Mouse (Mus musculus) thymus, adult 18-20 months (tissue): ENCODE results near the gene Dmgdh.

Source experiments
- DNase-seq, 2 experiments: peaks; one replicate each; pipeline ENCODE4 v3.0.0; 2022; ENCODE audit warnings: mixed read lengths in 2 of 2

Gene Dmgdh

DNA sequence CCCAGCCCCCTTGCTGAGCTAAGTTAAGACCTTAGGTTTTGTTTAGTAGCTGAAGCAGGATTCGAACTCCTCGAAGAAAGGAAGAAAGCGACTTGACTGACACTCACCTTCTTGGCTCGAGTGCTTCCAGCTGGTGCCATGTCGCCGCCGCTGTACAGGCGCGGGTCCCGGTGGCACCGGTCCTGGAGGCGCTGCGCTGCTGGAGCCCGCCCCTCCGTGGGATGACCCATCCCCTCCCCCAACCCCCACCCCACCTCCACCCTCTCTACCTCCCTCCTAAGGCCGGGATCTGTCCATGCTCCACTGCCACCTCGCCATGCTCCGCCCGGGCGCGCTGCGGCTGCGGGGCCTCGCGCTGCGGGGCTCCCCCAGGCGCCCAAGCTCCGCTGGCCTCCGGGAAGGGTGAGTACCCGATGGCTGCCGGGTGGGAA, at the start of gene Dmgdh, which contains the start of gene Bhmt2:
Gene Dmgdh, plus strand, starts transcription at position 303 of the 431 bp plus-strand sequence.
Gene Bhmt2, minus strand, starts transcription at position 172 of the 431 bp plus-strand sequence.
- DNase-seq: no peak

DNA sequence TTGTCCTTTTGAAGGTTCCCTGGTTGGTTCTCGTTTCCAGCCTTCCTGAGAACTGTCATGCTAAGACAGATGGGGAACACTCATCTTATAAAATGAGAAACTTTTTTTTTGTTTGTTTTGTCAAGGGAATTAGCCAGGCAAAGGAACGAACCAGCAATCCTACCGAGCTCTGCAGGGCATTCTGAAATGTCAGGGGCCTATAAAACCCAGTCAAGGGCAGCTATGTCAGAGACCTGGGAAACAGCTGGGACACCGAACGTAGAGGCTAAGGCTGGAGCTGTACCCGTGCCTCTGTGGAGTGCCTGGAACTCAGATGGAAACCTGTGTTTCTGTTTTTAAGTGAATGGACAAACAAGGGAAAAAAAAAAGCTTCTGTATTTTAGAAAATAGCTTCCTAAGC, 45.4 kb upstream of the Dmgdh start:
- no peak for DNase-seq

DNA sequence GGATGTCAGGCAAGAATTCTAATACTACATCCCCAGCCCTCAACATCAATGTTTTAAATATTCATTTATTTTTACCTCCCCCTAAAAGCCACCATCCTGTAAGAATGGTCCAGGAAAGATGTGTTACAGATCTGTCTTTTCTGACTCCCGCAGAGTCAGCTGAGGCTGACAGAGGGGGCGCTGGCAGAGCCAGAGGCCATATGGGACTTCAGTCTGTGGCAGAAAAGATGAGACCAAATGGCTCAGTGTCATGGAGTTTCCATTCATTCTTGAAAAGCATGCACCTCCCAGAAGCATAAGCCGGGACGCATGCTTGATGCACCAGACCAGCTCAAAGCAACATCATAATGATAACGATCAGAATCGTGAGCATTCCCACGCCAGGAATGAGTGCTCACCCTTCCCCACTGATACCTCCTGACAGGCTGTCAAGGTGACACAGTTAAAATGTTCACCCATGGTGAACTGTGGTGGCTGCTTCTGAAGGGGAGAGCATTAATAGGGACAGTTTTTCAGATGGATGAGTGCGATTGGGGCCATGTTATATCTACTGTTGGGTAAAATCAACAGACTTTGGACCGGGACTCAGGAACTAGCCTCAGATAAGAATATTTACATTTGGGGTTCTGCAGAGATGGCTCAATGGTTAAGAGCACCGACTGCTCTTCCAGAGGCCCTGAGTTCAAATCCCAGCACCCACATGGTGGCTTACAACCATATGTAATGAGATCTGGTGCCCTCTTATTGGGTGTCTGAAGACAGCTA, 43.1 kb upstream of the Dmgdh start:
- DNase-seq: no peak

- DNase-seq: no peak
These were observed 41.3 kb upstream of the Dmgdh start for GRCm38 (mm10) chr13:93632927-93633326.

DNA sequence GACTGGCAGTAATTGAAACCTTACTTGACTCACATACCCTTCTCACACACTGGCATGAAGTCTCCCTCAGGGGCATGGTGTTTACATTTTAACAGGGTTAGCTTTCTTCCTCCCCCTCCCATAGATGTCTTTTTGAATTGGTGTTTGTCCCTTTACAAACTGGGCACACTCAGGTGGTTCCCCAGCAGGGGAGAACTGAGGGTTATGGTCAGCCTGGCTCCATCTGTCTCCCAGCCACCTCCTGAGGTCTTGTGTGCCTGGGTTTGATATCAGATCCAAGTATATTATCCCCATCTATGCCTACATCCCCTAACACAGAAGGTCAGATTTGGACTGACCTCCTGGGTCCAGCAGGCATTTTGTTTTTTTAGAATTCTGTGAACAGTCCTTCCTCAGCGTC, 37.7 kb upstream of the Dmgdh start:
- DNase-seq: no peak

DNA sequence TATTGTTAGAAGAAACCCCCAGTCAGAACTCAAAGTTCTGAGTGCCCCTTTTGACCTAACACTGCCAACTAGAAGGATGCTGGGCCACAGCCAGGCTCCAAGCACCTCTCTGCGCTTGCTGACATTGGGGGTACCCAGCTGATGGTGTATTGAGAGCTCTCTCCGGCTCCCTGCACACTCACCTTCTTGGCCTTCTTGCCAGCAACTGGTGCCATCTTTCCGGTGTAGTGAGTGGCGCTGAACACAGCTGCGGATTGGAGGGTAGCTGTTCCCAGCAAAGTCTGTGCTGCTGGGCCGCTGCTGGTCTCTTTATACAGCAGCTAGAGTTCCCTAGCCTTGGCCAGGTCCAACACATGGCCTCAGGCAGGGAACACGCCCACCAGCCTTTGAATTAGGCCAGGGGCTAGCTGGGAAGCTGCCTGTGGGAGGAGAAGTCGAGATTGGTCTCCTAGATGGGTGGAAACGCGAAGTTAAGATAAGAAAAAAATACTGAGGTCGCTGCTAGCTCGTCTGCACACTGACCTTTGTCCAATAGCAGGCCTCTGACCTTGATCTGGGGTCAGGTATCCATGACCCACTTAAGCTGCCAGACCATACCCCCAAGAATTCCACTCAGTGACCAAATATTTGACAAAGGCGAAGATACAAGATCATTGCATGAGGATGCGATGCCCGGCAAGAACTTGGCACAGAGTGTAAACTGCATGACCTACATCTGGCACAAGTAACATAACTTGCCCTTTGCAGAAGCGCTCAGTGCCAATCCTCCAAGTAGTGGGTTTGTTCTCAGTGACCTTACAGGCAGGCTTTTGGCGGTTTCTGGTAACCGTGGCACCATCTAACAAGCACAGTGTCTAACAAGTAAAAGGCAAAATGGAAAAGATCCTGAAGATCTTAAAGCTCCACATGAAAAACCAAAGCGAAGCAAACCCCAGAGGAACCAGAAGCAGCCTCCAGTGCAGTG, 36.7 kb upstream of the Dmgdh start, which contains the start of gene Bhmt:
Gene Bhmt, minus strand, starts transcription at position 680 of the 964 bp plus-strand sequence.
- no peak for DNase-seq

DNA sequence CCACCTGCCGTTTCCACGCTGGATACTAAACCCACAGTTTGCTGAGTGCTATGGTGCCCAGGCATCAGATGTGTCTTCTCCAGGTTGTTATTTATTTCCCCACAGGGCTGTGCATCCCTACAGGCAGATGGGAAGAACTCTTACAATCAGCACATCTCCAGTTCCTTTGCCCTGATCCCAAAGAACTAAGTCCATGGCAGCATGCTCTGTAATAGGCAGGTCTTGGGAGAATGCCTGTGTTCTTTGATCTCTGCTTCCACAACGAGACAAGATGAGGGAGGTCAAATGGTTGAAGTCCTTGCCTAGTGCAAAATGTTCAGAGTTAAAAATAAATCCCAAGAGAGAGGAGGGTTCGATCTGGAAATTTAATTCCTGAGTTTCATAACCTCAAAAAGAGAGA, 34.6 kb upstream of the Dmgdh start:
- DNase-seq: no peak

GRCm38 (mm10) chr13:93648387-93649130, 25.7 kb upstream of the Dmgdh start:
- DNase-seq: no peak

DNA sequence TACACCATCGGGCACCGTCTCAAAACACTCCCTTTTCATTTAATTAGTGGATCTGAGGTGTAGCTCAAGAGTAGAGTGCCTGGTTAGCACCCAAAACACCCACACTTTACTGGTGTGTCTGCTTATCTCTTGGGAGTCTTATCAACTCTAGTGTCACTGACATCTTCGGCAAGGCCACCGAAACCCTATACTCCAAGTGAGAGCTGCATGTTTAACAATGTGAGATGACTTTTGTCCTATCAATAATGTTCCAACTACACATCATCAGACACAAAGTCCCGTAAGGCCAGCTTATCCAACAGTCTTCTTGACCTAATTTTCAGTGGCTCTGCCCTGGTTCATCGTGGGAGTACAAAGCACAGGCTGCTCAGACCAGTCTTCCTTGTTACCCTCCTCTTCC, 20.9 kb upstream of the Dmgdh start:
- DNase-seq: no peak

- no peak for DNase-seq
These were observed 16.3 kb upstream of the Dmgdh start for GRCm38 (mm10) chr13:93657941-93658340.

DNA sequence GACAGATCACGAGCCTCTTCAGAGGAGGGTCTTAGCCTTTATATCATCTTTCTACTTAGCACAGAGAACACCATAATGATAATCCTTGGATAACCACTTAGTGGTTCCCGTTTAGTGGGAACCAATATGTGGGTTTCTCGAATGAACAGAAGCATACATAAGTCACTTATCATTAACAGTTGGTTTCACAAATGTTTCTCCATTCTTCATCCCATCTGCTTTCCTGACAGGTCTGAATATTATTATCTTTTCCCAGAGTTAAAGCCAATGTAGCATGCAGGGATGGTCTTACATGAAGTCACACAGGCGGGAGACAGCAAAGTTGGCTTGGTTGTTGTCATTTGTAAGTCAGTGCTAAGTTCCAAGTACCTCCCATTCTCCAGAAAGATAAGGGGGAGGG, 6.6 kb upstream of the Dmgdh start:
- no peak for DNase-seq

DNA sequence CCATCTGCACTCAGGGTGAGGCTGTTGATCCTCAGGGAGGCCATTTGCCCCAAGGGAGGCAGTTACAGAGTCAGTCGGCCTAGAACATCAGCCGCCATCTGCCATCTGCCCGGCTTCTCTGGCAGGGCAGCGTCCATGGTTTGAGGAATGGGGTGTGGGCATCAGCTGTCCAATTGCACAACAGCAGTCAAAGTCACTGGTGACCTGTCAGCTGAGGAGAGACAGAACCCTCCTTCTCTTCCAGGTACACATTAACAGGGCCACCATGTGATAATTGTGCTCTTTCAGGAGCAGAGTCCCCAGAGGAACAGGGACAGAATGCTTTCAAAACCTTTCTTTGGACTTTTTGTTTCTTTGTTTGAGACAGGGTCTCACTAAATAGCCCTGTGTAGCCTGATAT, 1.9 kb upstream of the Dmgdh start:
- no peak for DNase-seq

DNA sequence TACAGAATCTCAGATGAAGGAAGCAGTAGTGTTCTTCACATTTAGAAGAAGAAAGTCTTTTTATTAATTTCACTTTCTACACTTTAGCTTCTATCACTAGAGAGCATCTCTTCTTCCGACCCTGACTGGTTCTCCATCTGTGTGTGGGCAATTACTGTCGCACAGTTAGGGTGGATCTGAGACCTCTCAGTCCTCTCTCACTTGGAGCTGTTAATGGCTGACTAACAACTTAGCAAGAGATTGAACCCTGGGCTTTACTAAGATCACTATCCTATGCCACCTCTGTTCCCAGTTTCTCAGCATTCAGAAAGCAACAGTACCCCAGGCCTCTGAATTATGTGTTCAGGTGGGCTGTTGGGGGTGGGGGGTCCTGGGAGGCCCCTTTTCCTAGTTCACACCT, 937 bp upstream of the Dmgdh start:
- no peak for DNase-seq

DNA sequence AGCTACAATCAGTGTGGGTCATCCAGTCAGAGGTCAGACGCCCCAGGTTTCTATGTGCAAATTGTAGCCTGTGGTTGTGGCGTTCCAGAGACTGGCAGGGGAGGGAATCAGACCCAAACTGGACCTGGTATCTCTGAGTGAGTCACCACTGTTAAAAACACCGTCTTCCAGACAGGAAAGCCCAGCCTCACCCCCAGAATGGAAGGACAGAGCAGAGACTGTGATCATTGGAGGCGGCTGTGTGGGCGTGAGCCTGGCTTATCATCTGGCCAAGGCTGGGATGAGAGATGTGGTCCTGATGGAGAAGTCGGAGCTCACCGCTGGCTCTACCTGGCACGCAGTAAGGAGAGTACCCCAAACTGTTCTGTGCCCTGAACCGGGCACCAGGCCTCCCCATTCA, 2.6 kb downstream of the Dmgdh start:
- no peak for DNase-seq

DNA sequence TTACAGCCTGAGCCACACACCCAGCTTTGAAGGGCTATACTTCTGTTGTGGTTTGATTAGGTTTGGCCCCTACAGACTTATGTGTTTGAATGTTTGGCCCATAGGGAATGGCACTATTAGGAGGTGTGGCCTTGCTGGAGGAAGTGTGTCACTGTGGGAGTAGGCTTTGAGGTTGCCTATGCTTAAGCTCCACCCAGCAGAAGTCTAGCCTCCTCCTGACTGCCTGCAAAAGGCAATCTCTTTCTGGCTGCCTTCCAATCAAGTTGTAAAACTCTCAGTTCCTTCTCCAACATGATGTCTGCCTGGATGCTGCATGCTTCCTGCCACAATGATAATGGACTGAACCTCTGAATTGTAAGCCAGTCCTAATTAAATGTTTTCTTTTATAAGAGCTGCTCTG, 9.1 kb downstream of the Dmgdh start:
- DNase-seq: no peak

DNA sequence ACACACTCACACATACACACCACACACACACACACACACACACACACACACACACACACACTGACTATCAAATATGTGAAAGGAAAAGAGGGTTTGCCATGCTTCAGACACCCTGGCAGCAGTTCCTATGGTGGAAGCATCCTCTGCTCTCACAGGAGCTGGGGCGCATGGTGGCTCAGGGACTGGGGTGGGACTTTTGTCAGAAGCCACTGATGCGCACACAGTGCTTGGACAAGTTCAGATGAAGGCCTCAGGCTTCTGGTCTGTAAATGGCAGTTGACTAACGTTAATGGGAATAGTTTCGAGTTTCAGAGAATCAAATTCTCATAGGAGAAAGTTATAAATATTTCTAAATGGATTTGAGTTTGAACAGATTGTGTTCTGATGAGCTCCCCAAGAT, 11.0 kb downstream of the Dmgdh start:
- no peak for DNase-seq

DNA sequence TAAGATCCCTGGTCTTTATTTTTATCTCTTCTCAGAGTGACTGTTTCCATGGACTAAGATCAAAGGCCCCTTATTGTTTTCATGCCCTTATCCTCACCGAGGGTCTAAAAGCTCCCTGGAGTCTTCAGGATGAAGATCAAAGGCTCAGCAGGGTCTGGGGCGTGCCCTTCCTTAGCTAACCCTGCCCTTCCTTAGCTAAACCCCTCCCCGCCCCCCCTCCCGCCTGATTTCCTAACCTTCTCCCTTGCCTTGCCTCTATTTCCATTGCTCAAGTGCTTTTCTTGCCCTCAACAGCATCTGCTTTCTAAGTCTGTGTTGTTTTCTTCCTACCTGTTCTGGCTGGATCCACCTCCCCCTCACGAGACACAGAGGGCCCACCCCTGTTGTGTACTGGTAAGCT, 13.1 kb downstream of the Dmgdh start:
- no peak for DNase-seq

- DNase-seq: no peak
These were observed 15.3 kb downstream of the Dmgdh start for GRCm38 (mm10) chr13:93689566-93689965.

DNA sequence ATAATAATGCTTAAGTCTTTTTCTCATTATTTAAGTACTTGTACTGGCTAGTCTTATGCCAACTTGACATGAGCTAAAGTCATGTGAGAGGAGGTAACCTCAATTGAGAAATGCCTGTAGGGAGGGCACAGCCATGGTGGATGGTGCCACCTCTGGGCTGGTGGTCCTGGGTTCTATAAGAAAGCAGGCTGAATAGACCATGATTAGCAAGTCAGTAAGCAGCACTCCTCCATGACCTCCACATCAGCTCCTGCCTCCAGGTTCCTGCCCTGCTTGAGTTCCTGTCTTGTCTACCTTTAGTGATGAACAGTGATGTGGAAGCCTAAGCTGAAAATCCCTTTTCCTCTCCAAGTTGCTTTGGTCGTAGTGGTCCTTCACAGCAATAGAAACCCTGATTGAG, 16.6 kb downstream of the Dmgdh start:
- no peak for DNase-seq

GRCm38 (mm10) chr13:93698866-93699265, 24.6 kb downstream of the Dmgdh start:
- no peak for DNase-seq

- DNase-seq: no peak
These were observed 31.5 kb downstream of the Dmgdh start for GRCm38 (mm10) chr13:93705697-93706096.

GRCm38 (mm10) chr13:93707271-93707670, 33.0 kb downstream of the Dmgdh start:
- no peak for DNase-seq

DNA sequence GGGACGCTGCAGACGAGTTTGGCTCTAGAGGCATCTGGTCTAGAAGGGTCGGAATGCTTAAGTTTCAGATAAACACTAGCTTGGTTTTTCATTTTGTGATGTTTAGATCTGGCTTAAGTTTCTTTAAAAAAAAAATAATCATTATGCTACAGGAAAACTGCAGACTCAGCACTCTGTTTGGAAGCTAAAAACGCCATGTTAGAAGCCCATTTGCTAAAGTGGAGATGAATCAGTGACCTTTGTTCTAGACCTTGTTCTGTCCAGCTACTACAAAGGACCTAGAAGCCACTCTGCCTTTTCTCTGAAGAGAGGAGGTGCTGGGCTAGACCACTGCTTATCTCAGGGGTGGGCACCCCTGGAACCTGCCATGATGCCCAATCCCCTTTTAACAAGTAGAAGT, 36.1 kb downstream of the Dmgdh start:
- DNase-seq: no peak
